Mouse (Mus musculus) CD4-positive helper T cell, adult 2 months (primary cell): ENCODE measurements around the gene Neil1.

Experiments used
- DNase-seq: peaks from one replicate; pipeline ENCODE4 v3.0.0-alpha.2; 2012; ENCODE audit warnings: low read depth, missing footprints, low spot score

Gene Neil1

GRCm38 (mm10) chr9:57148144-57148878 lies at the start of gene Neil1:
Neil1 (minus strand) TSS chr9:57148305.
- DNase-seq: peak; percentile 90

GRCm38 (mm10) chr9:57197414-57197813 lies 49.3 kb upstream of the Neil1 start:
- DNase-seq: no peak

- DNase-seq: no peak
Measured at GRCm38 (mm10) chr9:57196708-57197107, 48.6 kb upstream of the Neil1 start.

GRCm38 (mm10) chr9:57168411-57168810 lies 20.3 kb upstream of the Neil1 start:
- DNase-seq: no peak

GRCm38 (mm10) chr9:57166173-57166572 lies 18.1 kb upstream of the Neil1 start:
- DNase-seq: no peak

GRCm38 (mm10) chr9:57163137-57163536 lies 15.0 kb upstream of the Neil1 start:
- DNase-seq: no peak

- DNase-seq: no peak
Measured at GRCm38 (mm10) chr9:57162496-57162895, 14.4 kb upstream of the Neil1 start.

GRCm38 (mm10) chr9:57158506-57158905 lies 10.4 kb upstream of the Neil1 start:
- no peak for DNase-seq

- peak; percentile 91 for DNase-seq
Measured at GRCm38 (mm10) chr9:57158013-57158470, 9.9 kb upstream of the Neil1 start, which contains the start of gene Commd4. Commd4 (minus strand) TSS chr9:57158331.

GRCm38 (mm10) chr9:57157499-57157898 lies 9.4 kb upstream of the Neil1 start:
- peak; percentile 68 for DNase-seq

GRCm38 (mm10) chr9:57156823-57157222 lies 8.7 kb upstream of the Neil1 start:
- DNase-seq: no peak

GRCm38 (mm10) chr9:57156383-57156782 lies 8.3 kb upstream of the Neil1 start:
- no peak for DNase-seq

GRCm38 (mm10) chr9:57152331-57152730 lies 4.2 kb upstream of the Neil1 start:
- no peak for DNase-seq

GRCm38 (mm10) chr9:57150192-57150591 lies 2.1 kb upstream of the Neil1 start:
- no peak for DNase-seq

- no peak for DNase-seq
Measured at GRCm38 (mm10) chr9:57149021-57149420, 916 bp upstream of the Neil1 start.

GRCm38 (mm10) chr9:57147205-57148143 lies 631 bp downstream of the Neil1 start:
- DNase-seq: no peak

- DNase-seq: no peak
Measured at GRCm38 (mm10) chr9:57146451-57147066, 1.5 kb downstream of the Neil1 start.

- no peak for DNase-seq
Measured at GRCm38 (mm10) chr9:57144830-57145229, 3.3 kb downstream of the Neil1 start.

- no peak for DNase-seq
Measured at GRCm38 (mm10) chr9:57143212-57143611, 4.9 kb downstream of the Neil1 start.

- DNase-seq: no peak
Measured at GRCm38 (mm10) chr9:57141417-57142353, 6.4 kb downstream of the Neil1 start.

GRCm38 (mm10) chr9:57139571-57139970 lies 8.5 kb downstream of the Neil1 start:
- no peak for DNase-seq
